Mouse (Mus musculus) neural tube, embryonic 13.5 days (tissue): ENCODE data around the gene Tk1. TPM values are rescaled to one million over a fixed set of nuclear protein-coding genes. Genes with fewer than 3 reads are reported as not detected.
"Not testable (repeated sequence)": the region's sequence is repeated elsewhere in the genome, so short reads cannot be mapped to it uniquely, and the experiment has no call there.

Source experiments
- ATAC-seq: fragments of 200-750 bp; cut with Nextera tagmentation; 2 replicates; pipeline ENCODE4 v1.8.0; 2017; ENCODE audit warnings: low read depth, mild to moderate bottlenecking, moderate TSS enrichment, moderate library complexity
- H3K27ac ChIP-seq: fragments of 300-500 bp; sonication (generic); replicated peaks from 2 replicates; pipeline ENCODE4 v1.5.1; 2015; ENCODE audit warnings: moderate library complexity, mild to moderate bottlenecking, inconsistent platforms
- H3K27me3 ChIP-seq: fragments of 300-500 bp; sonication (generic); 2 replicates; pipeline ENCODE4 v1.6.1; 2015; ENCODE audit warnings: mild to moderate bottlenecking, inconsistent platforms
- H3K36me3 ChIP-seq: fragments of 300-500 bp; sonication (generic); 2 replicates; pipeline ENCODE4 v1.6.1; 2015; ENCODE audit warnings: mild to moderate bottlenecking, inconsistent platforms
- H3K4me1 ChIP-seq: fragments of 300-500 bp; sonication (generic); replicated peaks from 2 replicates; pipeline ENCODE4 v1.6.1; 2015; ENCODE audit warnings: inconsistent platforms
- H3K4me2 ChIP-seq: fragments of 300-500 bp; sonication (generic); 2 replicates; pipeline ENCODE4 v1.6.1; 2015; ENCODE audit warnings: inconsistent platforms, mild to moderate bottlenecking, moderate library complexity
- H3K4me3 ChIP-seq: fragments of 300-500 bp; sonication (generic); 2 replicates; pipeline ENCODE4 v1.5.1; 2015; ENCODE audit warnings: mild to moderate bottlenecking, inconsistent platforms
- H3K9ac ChIP-seq: fragments of 300-500 bp; sonication (generic); 2 replicates; pipeline ENCODE4 v1.6.1; 2015; ENCODE audit warnings: moderate library complexity, mild to moderate bottlenecking, inconsistent platforms
- H3K9me3 ChIP-seq: fragments of 300-500 bp; sonication (generic); 2 replicates; pipeline ENCODE4 v1.6.1; 2016; ENCODE audit warnings: inconsistent platforms
- WGBS: fragments of 180-500 bp; shearing (Covaris S2); methylation state at CpG from one replicate; pipeline ENCODE4 v1.1.7; 2015; 5-methylcytosine and 5-hydroxymethylcytosine counted together
- polyA plus RNA-seq: library from polyadenylated mRNA; unstranded; fragments of >200 nt; fragmentation: Nextera tagmentation; extraction: Ambion mirVana; gene quantifications from 2 replicates; pipeline ENCODE4 v1.2.1, GENCODE M21; 2015

The Tk1 gene
- polyA plus RNA-seq, 1 experiment from 2014 or later = 15.8 TPM

DNA sequence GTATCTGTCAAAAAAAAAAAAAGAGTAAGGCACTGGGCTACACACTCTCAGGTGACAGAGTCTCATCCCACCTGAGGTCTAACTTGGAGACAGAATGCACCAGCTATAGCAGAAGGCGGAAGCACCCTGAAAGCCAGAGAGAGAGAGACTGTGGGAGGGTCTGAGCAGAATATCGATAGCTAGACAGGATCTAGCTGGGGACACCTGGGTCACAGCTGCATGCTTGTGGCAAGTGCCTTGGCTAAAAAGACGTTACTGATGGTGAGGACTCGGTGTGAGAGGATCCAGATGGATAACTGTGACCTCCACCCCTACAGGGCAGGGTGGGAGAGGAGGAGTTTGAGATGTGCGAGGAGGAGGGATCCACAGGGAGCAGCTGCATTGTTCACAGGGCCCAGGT, 28.9 kb downstream of the Tk1 start:
- Histone ChIP-seq H3K4me3 (no peak overlapping the region), H3K36me3 (no peaks in the 10 kb centered on the region), H3K9ac (no peak overlapping the region), H3K9me3 (no peaks in the 10 kb centered on the region), H3K4me1 (0 out of 2 replicates have a peak, but pooled peaks cover 3% of the 10 kb centered on the region), H3K4me2 (no peak overlapping the region), H3K27ac (no peak overlapping the region), H3K27me3 (peaks cover 8% of the 10 kb centered on the region)
- 45% methylated on average over 5 of the region's 5 CpGs for WGBS
- no peak for ATAC-seq

DNA sequence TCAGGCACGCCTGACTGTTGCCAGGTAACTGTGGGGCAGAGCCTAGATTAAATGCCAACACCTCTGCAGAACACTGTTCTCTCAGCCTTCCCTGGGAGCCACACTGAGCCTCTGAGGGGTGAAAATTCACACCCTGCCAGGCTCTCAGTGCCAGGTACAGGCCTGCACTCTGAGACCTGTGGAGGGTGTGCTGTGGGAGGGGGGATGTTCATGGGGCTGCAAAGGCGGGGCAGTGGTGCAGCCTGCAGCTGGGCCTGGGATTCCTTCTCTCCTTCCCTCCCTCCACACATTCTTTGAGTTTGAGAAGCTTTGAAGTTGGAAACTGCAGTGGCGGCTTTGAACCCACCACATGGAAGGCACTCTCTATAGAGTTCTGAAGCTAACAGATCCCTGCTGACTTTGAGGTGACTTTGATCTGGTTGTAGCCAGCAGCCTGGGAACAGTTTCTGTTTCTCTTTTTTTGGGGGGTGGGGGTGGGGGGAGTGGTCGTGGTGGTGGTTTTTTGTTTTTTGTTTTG, 31.8 kb downstream of the Tk1 start:
- H3K9me3 ChIP-seq = no peaks in the 10 kb centered on the region
- H3K36me3 ChIP-seq = no peaks in the 10 kb centered on the region
- H3K27me3 ChIP-seq = peaks cover 26% of the 10 kb centered on the region
- no peak overlapping the region for H3K4me2 ChIP-seq
- H3K27ac ChIP-seq = no peak overlapping the region
- no peak for ATAC-seq
- H3K4me1 ChIP-seq = peaks cover 11% of the 10 kb centered on the region
- no peak overlapping the region for H3K9ac ChIP-seq
- 59% methylated on average over 4 of the region's 4 CpGs for WGBS
- no peak overlapping the region for H3K4me3 ChIP-seq

DNA sequence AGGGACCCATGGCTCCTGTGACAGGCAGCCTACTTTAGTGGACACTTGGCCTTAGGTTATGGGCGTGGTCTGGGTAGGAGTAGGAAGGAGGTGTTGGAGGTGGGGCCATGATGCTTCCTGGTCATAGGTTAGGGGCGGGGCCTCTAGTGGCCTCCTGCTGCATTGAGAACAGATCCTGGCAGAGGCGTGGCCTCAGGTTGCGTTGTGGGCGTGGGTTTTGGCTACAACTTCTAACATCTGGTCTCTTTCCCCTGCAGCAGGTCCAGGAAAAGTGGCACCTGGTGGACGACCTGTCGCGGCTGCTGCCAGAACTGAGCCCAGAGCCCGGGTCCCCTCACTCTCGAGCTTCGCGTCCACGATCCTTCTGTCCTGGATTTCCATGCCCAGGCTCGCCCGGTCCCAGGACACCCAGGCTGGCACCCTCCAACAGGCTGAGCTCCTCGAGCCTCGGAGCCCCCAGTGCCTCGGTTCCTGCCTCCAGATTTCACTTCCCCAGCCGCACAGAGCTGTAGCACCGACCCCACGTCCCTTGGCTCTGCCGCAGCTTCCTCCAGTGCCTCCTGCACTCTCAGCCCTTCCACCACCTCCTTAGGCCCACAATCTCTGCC, 33.5 kb downstream of the Tk1 start:
- Histone ChIP-seq H3K9me3 (no peaks in the 10 kb centered on the region), H3K4me3 (no peak overlapping the region), H3K27me3 (peaks cover 26% of the 10 kb centered on the region), H3K4me2 (peak overlapping the region; percentile 20; the same call in 1 of the 2 replicates), H3K4me1 (peaks cover 11% of the 10 kb centered on the region), H3K36me3 (no peaks in the 10 kb centered on the region), H3K9ac (0 out of 2 replicates have a peak overlapping the region, but pooled peaks have one; percentile 22), H3K27ac (no peak overlapping the region)
- 10% methylated on average over 22 of the region's 22 CpGs for WGBS
- no peak for ATAC-seq

GRCm38 (mm10) chr11:117791441-117791761, 34.5 kb downstream of the Tk1 start:
- peaks cover 26% of the 10 kb centered on the region for H3K27me3 ChIP-seq
- WGBS = 84% methylated on average over 9 of the region's 9 CpGs
- no peak overlapping the region for H3K27ac ChIP-seq
- H3K4me1 ChIP-seq = peaks cover 11% of the 10 kb centered on the region
- no peak for ATAC-seq
- H3K4me2 ChIP-seq = no peak overlapping the region
- H3K9me3 ChIP-seq = no peaks in the 10 kb centered on the region
- H3K9ac ChIP-seq = no peak overlapping the region
- H3K36me3 ChIP-seq = no peaks in the 10 kb centered on the region
- H3K4me3 ChIP-seq = no peak overlapping the region

DNA sequence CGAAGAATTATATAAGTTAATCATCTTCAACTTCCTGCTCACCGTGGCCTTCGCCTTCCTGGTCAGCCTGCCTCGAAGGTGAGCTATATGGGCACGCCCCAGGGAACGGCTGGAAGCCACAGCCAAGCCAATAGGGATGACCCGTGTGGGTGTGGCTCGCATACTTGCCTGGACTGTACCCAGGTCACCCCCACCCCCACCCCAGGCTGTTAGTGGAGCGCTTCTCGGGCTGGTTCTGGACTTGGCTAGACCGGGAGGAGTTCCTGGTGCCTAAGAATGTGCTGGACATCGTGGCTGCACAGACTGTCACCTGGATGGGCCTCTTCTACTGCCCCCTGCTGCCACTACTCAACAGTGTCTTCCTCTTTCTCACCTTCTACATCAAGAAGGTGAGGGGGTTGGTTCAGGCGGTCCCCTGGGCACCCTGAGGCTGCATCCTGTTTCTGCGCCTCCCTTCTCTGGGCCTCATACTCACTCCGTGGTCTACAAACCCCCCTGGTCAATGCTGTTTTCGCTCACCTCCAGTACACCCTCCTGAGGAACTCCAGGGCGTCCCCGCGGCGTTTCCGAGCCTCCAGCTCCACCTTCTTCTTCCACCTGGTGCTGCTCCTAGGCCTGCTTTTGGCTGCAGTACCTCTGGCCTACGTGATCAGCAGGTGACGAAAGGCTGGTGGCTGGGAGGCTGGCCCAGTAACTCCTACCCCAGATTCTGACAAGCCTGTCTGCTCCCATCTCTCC, 35.0 kb downstream of the Tk1 start:
- no peak overlapping the region for H3K27ac ChIP-seq
- peaks cover 26% of the 10 kb centered on the region for H3K27me3 ChIP-seq
- ATAC-seq = no peak
- H3K36me3 ChIP-seq = no peaks in the 10 kb centered on the region
- WGBS = 38% methylated on average over 23 of the region's 23 CpGs
- H3K9me3 ChIP-seq = no peaks in the 10 kb centered on the region
- no peak overlapping the region for H3K4me3 ChIP-seq
- peaks cover 11% of the 10 kb centered on the region for H3K4me1 ChIP-seq
- H3K4me2 ChIP-seq = peak overlapping the region; percentile 30
- H3K9ac ChIP-seq = no peak overlapping the region

DNA sequence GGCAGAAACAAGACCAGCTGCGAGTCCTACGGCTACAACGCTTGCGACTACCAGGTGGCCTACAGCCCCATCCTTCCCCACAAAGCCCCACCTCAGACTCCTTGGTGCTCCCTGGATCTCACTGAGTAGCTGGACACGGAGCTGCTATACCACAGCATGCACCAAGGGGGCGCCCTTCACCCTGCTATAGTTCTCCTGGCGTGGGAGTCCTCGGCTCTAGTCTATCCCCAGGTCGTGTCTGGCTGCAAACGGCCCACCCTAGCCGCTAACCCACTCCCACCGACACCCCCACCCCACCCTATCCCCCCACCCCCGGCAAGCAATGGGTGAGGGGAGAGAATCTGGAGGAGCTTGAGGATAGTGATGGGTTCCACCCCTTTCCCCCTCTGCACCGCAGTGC, 35.6 kb downstream of the Tk1 start:
- no peak overlapping the region for H3K4me3 ChIP-seq
- peaks cover 11% of the 10 kb centered on the region for H3K4me1 ChIP-seq
- H3K36me3 ChIP-seq = no peaks in the 10 kb centered on the region
- H3K4me2 ChIP-seq = peak overlapping the region; percentile 30
- no peak for ATAC-seq
- peaks cover 30% of the 10 kb centered on the region for H3K27me3 ChIP-seq
- no peak overlapping the region for H3K9ac ChIP-seq
- H3K9me3 ChIP-seq = no peaks in the 10 kb centered on the region
- 7% methylated on average over 14 of the region's 14 CpGs for WGBS
- no peak overlapping the region for H3K27ac ChIP-seq

DNA sequence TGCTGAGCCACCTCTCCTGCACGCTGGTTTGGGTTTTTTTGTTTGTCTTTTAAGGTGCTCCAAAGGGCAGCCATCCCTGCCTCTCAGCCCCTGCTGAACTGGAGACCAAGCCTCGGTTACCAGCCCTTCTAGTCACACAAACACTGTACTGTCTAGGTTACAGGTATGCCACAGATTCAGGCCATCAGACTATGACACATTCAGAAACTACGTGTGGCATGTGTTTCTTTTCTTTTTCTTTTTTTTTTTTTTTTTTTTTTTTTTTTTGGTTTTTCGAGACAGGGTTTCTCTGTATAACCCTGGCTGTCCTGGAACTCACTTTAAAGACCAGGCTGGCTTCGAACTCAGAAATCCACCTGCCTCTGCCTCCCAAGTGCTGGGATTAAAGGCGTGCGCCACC, 37.4 kb downstream of the Tk1 start:
- WGBS = 83% methylated on average over 7 of the region's 7 CpGs
- not testable (repeated sequence) for H3K36me3 ChIP-seq, H3K9ac ChIP-seq, H3K27ac ChIP-seq, ATAC-seq, H3K9me3 ChIP-seq, H3K4me2 ChIP-seq, H3K4me3 ChIP-seq
- Histone ChIP-seq H3K4me1 (peaks cover 13% of the 10 kb centered on the region), H3K27me3 (peaks cover 46% of the 10 kb centered on the region)

GRCm38 (mm10) chr11:117786294-117786693, 39.6 kb downstream of the Tk1 start:
- H3K27me3 ChIP-seq = peaks cover 49% of the 10 kb centered on the region
- no peak overlapping the region for H3K4me2 ChIP-seq
- H3K9me3 ChIP-seq = no peaks in the 10 kb centered on the region
- no peak for ATAC-seq
- H3K4me1 ChIP-seq = peaks cover 27% of the 10 kb centered on the region
- no peak overlapping the region for H3K4me3 ChIP-seq
- no peaks in the 10 kb centered on the region for H3K36me3 ChIP-seq
- 10% methylated on average over 10 of the region's 10 CpGs for WGBS
- no peak overlapping the region for H3K27ac ChIP-seq
- no peak overlapping the region for H3K9ac ChIP-seq

DNA sequence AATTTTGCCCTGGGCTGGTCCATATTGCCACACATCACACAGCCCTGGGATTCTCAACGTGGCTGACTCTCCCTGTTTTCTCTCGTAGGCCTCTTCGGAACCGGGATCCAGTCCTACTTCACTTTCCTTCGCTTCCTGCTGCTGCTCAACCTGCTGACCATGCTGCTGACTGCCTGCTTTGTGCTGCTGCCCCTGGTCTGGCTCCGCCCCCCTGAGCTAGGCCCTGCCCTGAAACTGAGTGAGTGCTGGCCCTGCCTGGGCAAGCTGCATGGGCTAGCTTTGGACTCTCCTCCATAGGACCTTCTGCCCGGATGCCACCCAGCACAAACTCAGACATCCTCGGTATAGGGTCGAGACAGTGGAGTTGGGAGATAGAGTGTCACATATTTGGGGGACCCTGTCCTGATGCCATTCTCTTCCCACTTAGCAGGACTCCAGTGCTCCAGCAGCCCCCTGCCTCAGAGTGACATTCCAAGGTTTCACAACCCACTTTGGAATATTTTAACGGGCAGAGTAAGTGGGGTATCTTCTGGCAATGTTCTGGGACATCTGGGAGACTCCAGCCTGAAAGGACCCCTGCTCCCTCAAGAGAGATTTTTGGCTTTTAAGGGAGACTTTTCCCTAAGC, 42.1 kb downstream of the Tk1 start:
- H3K4me3 ChIP-seq = no peak overlapping the region
- ATAC-seq = no peak
- no peak overlapping the region for H3K27ac ChIP-seq
- H3K27me3 ChIP-seq = peaks cover 54% of the 10 kb centered on the region
- no peaks in the 10 kb centered on the region for H3K36me3 ChIP-seq
- WGBS = 28% methylated on average over 10 of the region's 10 CpGs
- H3K9me3 ChIP-seq = no peaks in the 10 kb centered on the region
- peaks cover 45% of the 10 kb centered on the region for H3K4me1 ChIP-seq
- H3K4me2 ChIP-seq = peak overlapping the region; percentile 56
- peak overlapping the region; percentile 61 for H3K9ac ChIP-seq

DNA sequence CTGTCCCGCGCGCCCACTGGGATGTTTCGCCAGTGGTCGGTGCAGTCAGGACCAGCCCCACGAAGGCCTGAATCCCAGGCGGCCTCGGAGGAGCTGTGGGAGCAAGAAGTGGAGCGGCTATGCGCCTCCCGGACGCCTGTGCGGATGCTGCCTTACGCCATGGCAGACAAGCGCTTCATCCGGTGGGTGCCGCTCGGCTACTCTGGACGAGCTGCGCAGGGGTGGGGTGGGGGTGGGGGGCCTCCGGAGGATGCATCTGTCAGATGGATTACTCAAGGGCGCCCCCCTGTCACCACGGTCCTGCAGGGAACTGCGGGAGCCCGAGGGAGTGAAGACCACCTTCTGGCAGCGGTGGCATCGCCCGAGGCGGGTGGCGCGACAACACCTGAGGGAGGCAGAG, 42.8 kb downstream of the Tk1 start:
- H3K27ac ChIP-seq = 0 out of 2 replicates have a peak overlapping the region, but pooled peaks have one; percentile 42

GRCm38 (mm10) chr11:117782705-117783034, 43.2 kb downstream of the Tk1 start:
- no peak for ATAC-seq
- WGBS = 51% methylated on average over 9 of the region's 9 CpGs
- H3K27me3 ChIP-seq = peaks cover 54% of the 10 kb centered on the region

More for the DNA sequence above, 42.8 kb downstream of the Tk1 start:
- peak; percentile 27; the same call in 1 of the 2 replicates for ATAC-seq
- Histone ChIP-seq H3K9ac (peak overlapping the region; percentile 61), H3K4me3 (peak overlapping the region; percentile 26), H3K9me3 (no peaks in the 10 kb centered on the region), H3K27me3 (peaks cover 54% of the 10 kb centered on the region), H3K4me2 (peak overlapping the region; percentile 56), H3K36me3 (no peaks in the 10 kb centered on the region), H3K4me1 (peaks cover 52% of the 10 kb centered on the region)
- WGBS = 5% methylated on average over 31 of the region's 31 CpGs

DNA sequence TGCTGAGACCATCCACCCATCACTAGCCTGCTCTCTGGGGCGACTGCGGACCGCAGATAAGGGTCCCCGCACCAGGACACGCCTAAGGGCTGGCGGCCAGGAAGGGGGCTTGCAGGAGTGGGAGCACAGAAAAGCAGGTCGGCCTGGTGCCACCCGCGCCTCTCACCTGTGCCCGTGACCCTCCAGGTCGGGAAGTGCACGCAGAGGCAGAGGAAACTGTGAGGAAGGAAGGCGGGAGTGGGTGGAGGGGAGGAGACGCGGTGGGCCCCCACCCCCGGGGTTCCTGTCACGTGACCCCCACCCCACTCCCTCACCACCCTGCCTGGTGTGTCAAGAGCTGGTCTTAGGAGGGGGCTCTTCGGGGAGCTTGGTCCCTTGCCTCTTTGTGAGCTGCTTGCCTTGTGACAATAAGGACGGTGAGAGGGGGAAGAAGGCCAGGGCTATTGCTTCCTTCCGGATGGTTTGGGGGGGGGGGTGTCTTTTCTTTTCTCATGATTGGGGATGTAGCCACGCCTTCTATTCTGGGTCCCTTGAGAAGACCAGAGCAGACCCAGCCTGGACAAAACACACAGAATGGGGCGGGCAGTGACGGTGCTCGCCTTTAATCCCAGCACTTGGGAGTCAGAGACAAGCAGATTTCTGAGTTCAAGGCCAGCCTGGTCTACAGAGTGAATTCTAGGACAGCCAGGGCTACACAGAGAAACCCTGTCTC, 43.7 kb downstream of the Tk1 start, which contains the start of the genes Tmc8 and Tmc6:
TSS of gene Tmc8 (plus strand) at position 84 of the 712 bp plus-strand sequence.
TSS of gene Tmc6 (minus strand) at position 206 of the 712 bp plus-strand sequence.
- peaks cover 58% of the 10 kb centered on the region for H3K4me1 ChIP-seq
- no peak for ATAC-seq
- peak within 1 kb of the TSS; percentile 32 for H3K4me3 ChIP-seq
- peaks cover 54% of the 10 kb centered on the region for H3K27me3 ChIP-seq
- peak within 1 kb of the TSS; percentile 52 for H3K27ac ChIP-seq
- H3K36me3 ChIP-seq = no peaks in the 10 kb centered on the region
- 37% methylated on average over 24 of the region's 24 CpGs for WGBS
- no peaks in the 10 kb centered on the region for H3K9me3 ChIP-seq
- peak within 1 kb of the TSS; percentile 61 for H3K9ac ChIP-seq
- peak within 1 kb of the TSS; percentile 57 for H3K4me2 ChIP-seq

More at GRCm38 (mm10) chr11:117782705-117783034, 43.2 kb downstream of the Tk1 start:
- peak overlapping the region; percentile 61 for H3K9ac ChIP-seq
- H3K36me3 ChIP-seq = no peaks in the 10 kb centered on the region
- peak overlapping the region; percentile 56 for H3K4me2 ChIP-seq
- peak overlapping the region; percentile 26 for H3K4me3 ChIP-seq
- 0 out of 2 replicates have a peak overlapping the region, but pooled peaks have one; percentile 42 for H3K27ac ChIP-seq
- peaks cover 56% of the 10 kb centered on the region for H3K4me1 ChIP-seq
- H3K9me3 ChIP-seq = no peaks in the 10 kb centered on the region
